Mouse (Mus musculus): ENCODE results near the gene Rab13.

DNA sequence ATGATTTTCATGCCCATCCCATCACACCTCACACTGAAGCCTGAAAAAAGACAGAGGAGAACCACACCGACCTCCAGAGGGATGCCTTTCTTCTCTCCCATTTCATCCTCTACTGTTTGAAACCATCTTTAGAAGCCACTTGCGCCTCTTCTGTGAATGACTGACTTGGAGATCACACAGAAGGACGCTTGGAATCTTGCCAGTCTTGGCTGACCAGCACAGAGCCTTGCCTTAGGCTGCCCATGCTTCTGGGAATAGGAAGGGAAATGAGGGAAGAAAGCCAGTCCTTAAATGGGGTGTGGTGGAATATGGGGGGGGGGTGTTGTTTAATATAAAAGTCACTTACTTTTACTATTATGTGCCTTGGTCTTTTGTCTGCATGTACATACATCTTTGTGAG lies 29.9 kb upstream of the Rab13 start:
- no peak for TF ChIP-seq POLR2A (IDR thresholded peaks at IDR 0.05; ENCODE audit: low read depth, low read length)
- no peak for TF ChIP-seq CTCF (IDR thresholded peaks at IDR 0.05; ENCODE audit: extremely low read depth, insufficient read depth, insufficient read length, insufficient replicate concordance)

Data from spleen, adult 2 months (tissue).